Mouse (Mus musculus): ENCODE results near the gene Pelp1. TPM values are rescaled to one million over a fixed set of nuclear protein-coding genes. Genes with fewer than 3 reads are reported as not detected.

Pelp1 gene
- polyA plus RNA-seq, 1 experiment from 2014 or later: 29.7 TPM

GRCm38 (mm10) chr11:70418199-70418598 is 8.4 kb upstream of the Pelp1 start:
- ATAC-seq (ENCODE audit: low FRiP score): no peak
- 70% methylated on average over 4 of the region's 4 CpGs for WGBS

GRCm38 (mm10) chr11:70413961-70414360 is 4.1 kb upstream of the Pelp1 start:
- no peak for ATAC-seq (ENCODE audit: low FRiP score)
- Histone ChIP-seq H3K27ac (replicated peaks) (no peak overlapping the region), H3K4me2 (no peak overlapping the region), H3K9ac (replicated peaks) (no peak overlapping the region), H3K4me1 (peaks cover 9% of the 10 kb centered on the region), H3K27me3 (replicated peaks) (no peaks in the 10 kb centered on the region), H3K9me3 (replicated peaks) (no peaks in the 10 kb centered on the region), H3K4me3 (replicated peaks) (no peak overlapping the region), H3K36me3 (no peaks in the 10 kb centered on the region)
- WGBS: 12% methylated on average over 3 of the region's 3 CpGs

More at GRCm38 (mm10) chr11:70418199-70418598, 8.4 kb upstream of the Pelp1 start:
- H3K27me3 ChIP-seq (replicated peaks): no peaks in the 10 kb centered on the region
- no peaks in the 10 kb centered on the region for H3K9me3 ChIP-seq (replicated peaks)
- no peak overlapping the region for H3K4me3 ChIP-seq (replicated peaks)
- no peak overlapping the region for H3K9ac ChIP-seq (replicated peaks)
- no peak overlapping the region for H3K4me2 ChIP-seq
- H3K27ac ChIP-seq (replicated peaks): no peak overlapping the region
- no peaks in the 10 kb centered on the region for H3K4me1 ChIP-seq
- H3K36me3 ChIP-seq: no peaks in the 10 kb centered on the region

DNA sequence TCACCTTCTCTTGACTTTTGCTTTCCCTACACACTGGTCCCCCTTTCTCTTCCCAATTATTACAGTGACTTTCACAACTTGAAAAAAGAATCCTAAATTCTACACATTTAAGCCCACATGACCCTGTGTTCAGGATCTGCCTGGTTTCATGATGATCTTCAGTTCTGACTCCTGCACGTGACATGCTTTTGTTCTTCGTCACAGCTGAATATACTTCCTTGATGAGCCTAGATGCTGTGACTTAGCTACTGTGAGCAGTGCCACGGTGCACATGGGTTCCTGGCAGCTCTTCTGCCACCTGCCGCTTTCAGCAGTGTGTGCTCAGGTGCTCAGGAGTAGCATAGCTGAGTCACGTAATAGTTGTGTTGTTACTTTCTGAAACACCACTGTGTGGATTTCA is 2.8 kb upstream of the Pelp1 start:
- no peak for ATAC-seq (ENCODE audit: low FRiP score)
- H3K4me1 ChIP-seq: peaks cover 21% of the 10 kb centered on the region
- no peak overlapping the region for H3K4me3 ChIP-seq (replicated peaks)
- no peak overlapping the region for H3K27ac ChIP-seq (replicated peaks)
- no peaks in the 10 kb centered on the region for H3K9me3 ChIP-seq (replicated peaks)
- 77% methylated on average over 5 of the region's 5 CpGs for WGBS
- no peaks in the 10 kb centered on the region for H3K27me3 ChIP-seq (replicated peaks)
- H3K36me3 ChIP-seq: no peaks in the 10 kb centered on the region
- H3K4me2 ChIP-seq: no peak overlapping the region
- H3K9ac ChIP-seq (replicated peaks): no peak overlapping the region

DNA sequence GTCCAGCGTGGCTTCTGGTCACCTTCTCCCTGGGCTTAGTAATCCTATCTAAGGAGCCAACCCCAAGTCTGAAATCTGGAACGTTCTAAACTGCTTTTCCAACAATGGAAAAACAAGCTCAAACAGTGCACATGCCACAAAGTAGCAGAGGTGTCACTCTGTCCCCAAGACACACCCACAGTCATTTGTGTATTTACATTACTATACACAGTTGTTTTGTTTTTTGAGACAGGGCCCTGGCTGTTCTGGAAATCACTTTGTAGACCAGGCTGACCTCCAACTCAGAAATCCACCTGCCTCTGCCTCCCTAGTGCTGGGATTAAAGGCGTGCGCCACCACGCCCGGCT is 439 bp upstream of the Pelp1 start:
- Histone ChIP-seq H3K4me1 (peaks cover 27% of the 10 kb centered on the region), H3K9ac (replicated peaks) (peak overlapping the region; percentile 84), H3K36me3 (peaks cover 5% of the 10 kb centered on the region; the same call in 1 of the 2 replicates), H3K27me3 (replicated peaks) (no peaks in the 10 kb centered on the region), H3K9me3 (replicated peaks) (no peaks in the 10 kb centered on the region), H3K4me3 (replicated peaks) (peak overlapping the region; percentile 77), H3K27ac (replicated peaks) (peak overlapping the region; percentile 49), H3K4me2 (peak overlapping the region; percentile 79)
- ATAC-seq (ENCODE audit: low FRiP score): peak; percentile 28
- 62% methylated on average over 6 of the region's 6 CpGs for WGBS

- Histone ChIP-seq H3K4me2 (no peak overlapping the region), H3K27ac (replicated peaks) (no peak overlapping the region), H3K4me1 (peaks cover 14% of the 10 kb centered on the region), H3K36me3 (peaks cover 58% of the 10 kb centered on the region), H3K27me3 (replicated peaks) (no peaks in the 10 kb centered on the region), H3K9ac (replicated peaks) (no peak overlapping the region), H3K9me3 (replicated peaks) (no peaks in the 10 kb centered on the region), H3K4me3 (replicated peaks) (no peak overlapping the region)
- no peak for ATAC-seq (ENCODE audit: low FRiP score)
- 87% methylated on average over 2 of the region's 2 CpGs for WGBS
Measured at GRCm38 (mm10) chr11:70403598-70403997, 6.2 kb downstream of the Pelp1 start.

DNA sequence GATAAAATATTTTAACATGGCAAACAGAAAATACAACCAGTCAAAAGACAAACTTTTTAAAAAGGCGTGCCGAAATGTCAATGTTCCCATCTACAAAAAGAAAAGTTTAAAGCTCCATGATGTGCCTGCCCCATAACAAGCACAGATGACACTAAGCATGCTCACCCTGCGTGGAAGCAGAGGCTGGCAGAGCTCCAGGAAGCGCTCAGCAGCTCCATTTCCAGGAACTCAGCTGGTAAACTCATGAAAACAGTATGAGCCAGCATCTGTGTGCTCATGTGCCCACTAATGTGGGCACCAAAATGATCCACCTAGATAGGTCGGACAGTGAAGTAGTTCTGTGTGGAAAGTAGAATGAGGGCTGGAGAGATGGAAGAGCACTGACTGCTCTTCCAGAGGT is 20.4 kb downstream of the Pelp1 start:
- 87% methylated on average over 5 of the region's 5 CpGs for WGBS
- no peak overlapping the region for H3K4me2 ChIP-seq
- H3K27ac ChIP-seq (replicated peaks): no peak overlapping the region
- H3K9me3 ChIP-seq (replicated peaks): no peaks in the 10 kb centered on the region
- no peak overlapping the region for H3K4me3 ChIP-seq (replicated peaks)
- no peak overlapping the region for H3K9ac ChIP-seq (replicated peaks)
- no peaks in the 10 kb centered on the region for H3K27me3 ChIP-seq (replicated peaks)
- ATAC-seq (ENCODE audit: low FRiP score): no peak
- H3K36me3 ChIP-seq: peaks cover 37% of the 10 kb centered on the region
- no peaks in the 10 kb centered on the region for H3K4me1 ChIP-seq

GRCm38 (mm10) chr11:70387436-70387835 is 22.4 kb downstream of the Pelp1 start:
- Histone ChIP-seq H3K27ac (replicated peaks) (no peak overlapping the region), H3K36me3 (peaks cover 20% of the 10 kb centered on the region), H3K9me3 (replicated peaks) (no peaks in the 10 kb centered on the region), H3K4me3 (replicated peaks) (no peak overlapping the region), H3K4me2 (no peak overlapping the region), H3K9ac (replicated peaks) (no peak overlapping the region), H3K4me1 (no peaks in the 10 kb centered on the region), H3K27me3 (replicated peaks) (no peaks in the 10 kb centered on the region)
- no peak for ATAC-seq (ENCODE audit: low FRiP score)
- WGBS: 91% methylated on average over 5 of the region's 5 CpGs

GRCm38 (mm10) chr11:70384136-70384535 is 25.7 kb downstream of the Pelp1 start:
- H3K27me3 ChIP-seq (replicated peaks): no peaks in the 10 kb centered on the region
- peaks cover 6% of the 10 kb centered on the region; the same call in 1 of the 2 replicates for H3K36me3 ChIP-seq
- no peaks in the 10 kb centered on the region for H3K9me3 ChIP-seq (replicated peaks)
- no peak for ATAC-seq (ENCODE audit: low FRiP score)
- no peak overlapping the region for H3K4me3 ChIP-seq (replicated peaks)
- no peak overlapping the region for H3K27ac ChIP-seq (replicated peaks)
- no peak overlapping the region for H3K4me2 ChIP-seq
- 43% methylated on average over 3 of the region's 3 CpGs for WGBS
- no peaks in the 10 kb centered on the region for H3K4me1 ChIP-seq
- no peak overlapping the region for H3K9ac ChIP-seq (replicated peaks)

- H3K4me1 ChIP-seq: no peaks in the 10 kb centered on the region
- no peak overlapping the region for H3K9ac ChIP-seq (replicated peaks)
- WGBS: 73% methylated on average over 2 of the region's 2 CpGs
- H3K4me2 ChIP-seq: no peak overlapping the region
- H3K27me3 ChIP-seq (replicated peaks): no peaks in the 10 kb centered on the region
- no peak overlapping the region for H3K27ac ChIP-seq (replicated peaks)
- H3K36me3 ChIP-seq: peaks cover 6% of the 10 kb centered on the region; the same call in 1 of the 2 replicates
- H3K4me3 ChIP-seq (replicated peaks): no peak overlapping the region
- no peaks in the 10 kb centered on the region for H3K9me3 ChIP-seq (replicated peaks)
- ATAC-seq (ENCODE audit: low FRiP score): no peak
Measured at GRCm38 (mm10) chr11:70381330-70381729, 28.5 kb downstream of the Pelp1 start.

GRCm38 (mm10) chr11:70380478-70381005 is 29.3 kb downstream of the Pelp1 start:
- peaks cover 4% of the 10 kb centered on the region; the same call in 1 of the 2 replicates for H3K36me3 ChIP-seq
- H3K4me1 ChIP-seq: no peaks in the 10 kb centered on the region

GRCm38 (mm10) chr11:70376054-70376453 is 33.8 kb downstream of the Pelp1 start:
- Histone ChIP-seq H3K9ac (replicated peaks) (no peak overlapping the region), H3K4me2 (no peak overlapping the region), H3K9me3 (replicated peaks) (no peaks in the 10 kb centered on the region), H3K36me3 (no peaks in the 10 kb centered on the region), H3K4me3 (replicated peaks) (no peak overlapping the region), H3K27me3 (replicated peaks) (0 out of 2 replicates have a peak, but pooled peaks cover 2% of the 10 kb centered on the region), H3K4me1 (no peaks in the 10 kb centered on the region), H3K27ac (replicated peaks) (no peak overlapping the region)
- WGBS: 71% methylated on average over 6 of the region's 6 CpGs
- no peak for ATAC-seq (ENCODE audit: low FRiP score)

More at GRCm38 (mm10) chr11:70380478-70381005, 29.3 kb downstream of the Pelp1 start:
- Histone ChIP-seq H3K4me2 (no peak overlapping the region), H3K9me3 (replicated peaks) (no peaks in the 10 kb centered on the region), H3K4me3 (replicated peaks) (no peak overlapping the region), H3K9ac (replicated peaks) (no peak overlapping the region), H3K27me3 (replicated peaks) (no peaks in the 10 kb centered on the region), H3K27ac (replicated peaks) (no peak overlapping the region)
- no peak for ATAC-seq (ENCODE audit: low FRiP score)
- 92% methylated on average over 1 of the region's 1 CpGs for WGBS

DNA sequence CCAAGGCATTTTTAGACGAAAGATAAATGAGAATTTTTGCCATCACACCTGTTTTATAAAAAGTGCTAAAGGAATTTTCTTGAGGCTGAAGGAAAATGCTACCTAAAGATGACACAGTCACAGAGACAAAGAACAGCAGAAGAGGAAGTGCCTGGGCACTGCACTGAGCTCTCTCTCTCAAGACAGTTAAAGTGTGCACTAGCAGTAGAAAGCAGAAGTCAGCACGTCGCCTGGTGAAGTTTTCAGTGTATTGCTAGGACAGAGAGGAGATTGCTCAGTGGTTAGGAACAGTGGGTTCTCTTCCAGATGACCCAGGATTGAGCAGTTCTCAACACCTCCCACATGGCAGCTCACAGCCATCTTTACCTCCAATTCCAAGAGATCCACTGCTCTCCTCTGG is 35.5 kb downstream of the Pelp1 start:
- Histone ChIP-seq H3K36me3 (no peaks in the 10 kb centered on the region), H3K9ac (replicated peaks) (no peak overlapping the region), H3K9me3 (replicated peaks) (no peaks in the 10 kb centered on the region), H3K27ac (replicated peaks) (no peak overlapping the region), H3K4me3 (replicated peaks) (no peak overlapping the region), H3K27me3 (replicated peaks) (0 out of 2 replicates have a peak, but pooled peaks cover 2% of the 10 kb centered on the region), H3K4me2 (no peak overlapping the region), H3K4me1 (no peaks in the 10 kb centered on the region)
- 79% methylated on average over 3 of the region's 3 CpGs for WGBS
- no peak for ATAC-seq (ENCODE audit: low FRiP score)
